Mouse (Mus musculus) forebrain, embryonic 11.5 days (tissue): ENCODE measurements around the gene Sympk. TPM values are rescaled to one million over a fixed set of nuclear protein-coding genes. Genes with fewer than 3 reads are reported as not detected.

Experiments
- ATAC-seq: fragments of 200-750 bp; cut with Nextera tagmentation; replicated peaks from 2 replicates; pipeline ENCODE4 v1.8.0; 2017; ENCODE audit warnings: moderate TSS enrichment; ENCODE audit not compliant: low FRiP score
- DNase-seq: peaks from one replicate; pipeline ENCODE4 v3.0.0-alpha.2; 2017; ENCODE audit warnings: low spot score
- H3K27ac ChIP-seq: fragments of 300-500 bp; sonication (generic); 2 replicates; pipeline ENCODE4 v1.5.1; 2014; ENCODE audit warnings: low read depth, low read length
- H3K27me3 ChIP-seq: fragments of 300-500 bp; sonication (generic); 2 replicates; pipeline ENCODE4 v1.6.1; 2014; ENCODE audit warnings: mild to moderate bottlenecking, low read length, mixed read lengths; ENCODE audit not compliant: control insufficient read depth, insufficient read depth
- H3K36me3 ChIP-seq: fragments of 300-500 bp; sonication (generic); 2 replicates; pipeline ENCODE4 v1.6.1; 2014; ENCODE audit warnings: mild to moderate bottlenecking, low read length, moderate library complexity, mixed read lengths; ENCODE audit not compliant: control insufficient read depth, insufficient read depth
- H3K4me1 ChIP-seq: fragments of 300-500 bp; sonication (generic); replicated peaks from 2 replicates; pipeline ENCODE4 v1.6.1; 2014; ENCODE audit warnings: low read length, mixed read lengths; ENCODE audit not compliant: control insufficient read depth, insufficient read depth
- H3K4me2 ChIP-seq: fragments of 300-500 bp; sonication (generic); 2 replicates; pipeline ENCODE4 v1.6.1; 2014; ENCODE audit warnings: low read depth, mild to moderate bottlenecking, low read length, moderate library complexity, mixed read lengths; ENCODE audit not compliant: severe bottlenecking
- H3K4me3 ChIP-seq: fragments of 300-500 bp; sonication (generic); 2 replicates; pipeline ENCODE4 v1.5.1; 2014; ENCODE audit warnings: low read depth, low read length
- H3K9ac ChIP-seq: fragments of 300-500 bp; sonication (generic); 2 replicates; pipeline ENCODE4 v1.6.1; 2014; ENCODE audit warnings: low read length
- H3K9me3 ChIP-seq: fragments of 300-500 bp; sonication (generic); 2 replicates; pipeline ENCODE4 v1.6.1; 2016; ENCODE audit warnings: low read length, mixed read lengths; ENCODE audit not compliant: control insufficient read depth
- WGBS: fragments of 180-500 bp; shearing (Covaris S2); extraction: QIAGEN DNeasy Blood & Tissue Kit; methylation state at CpG from one replicate; pipeline ENCODE4 v1.1.7; 2014; 5-methylcytosine and 5-hydroxymethylcytosine counted together
- polyA plus RNA-seq: library from polyadenylated mRNA; unstranded; fragments of >200 nt; fragmentation: Nextera tagmentation; extraction: Ambion mirVana; gene quantifications from 2 replicates; pipeline ENCODE4 v1.2.1, GENCODE M21; 2014

Sympk gene
- polyA plus RNA-seq, 1 experiment from 2014 or later = 31.0 TPM

DNA sequence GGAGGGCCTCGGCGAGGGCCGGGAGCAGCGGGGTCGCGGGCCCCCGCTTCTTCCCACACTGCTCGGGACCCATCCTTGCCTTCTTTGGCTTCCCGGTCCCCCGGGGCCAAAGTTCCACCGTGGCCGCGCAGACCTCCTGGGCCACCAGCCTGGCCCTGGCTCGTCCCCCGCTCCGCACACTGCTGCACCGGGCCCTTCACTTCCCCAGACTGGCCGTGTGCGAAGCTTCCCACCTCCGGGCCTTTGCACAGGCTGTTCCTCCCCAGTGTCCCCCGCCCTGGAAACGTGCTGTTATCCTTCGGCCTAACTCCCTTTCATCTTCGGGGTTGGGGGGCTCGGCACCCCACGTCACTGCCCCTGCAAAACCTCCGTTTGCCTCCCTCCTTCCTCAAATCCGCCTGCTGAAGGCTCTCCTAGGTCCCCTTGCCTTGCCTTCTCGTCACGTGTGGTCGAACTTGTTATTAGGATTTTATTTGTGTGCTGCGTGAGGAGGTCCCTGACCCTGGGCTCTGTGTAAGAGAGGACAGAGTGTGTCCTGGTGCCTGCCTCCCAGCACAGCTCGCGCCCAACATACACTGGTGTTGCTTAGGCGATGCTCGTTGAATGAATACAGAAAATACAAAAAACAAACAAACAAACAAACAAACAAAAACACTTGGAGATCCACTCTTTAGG is 541 bp downstream of the Sympk start:
- 3% methylated on average over 28 of the region's 36 CpGs for WGBS
- Histone ChIP-seq H3K36me3 (peaks cover 1% of the 10 kb centered on the region; the same call in 1 of the 2 replicates), H3K9me3 (no peaks in the 10 kb centered on the region), H3K9ac (peak overlapping the region; percentile 92), H3K4me2 (peak overlapping the region; percentile 62), H3K27ac (no peak overlapping the region), H3K4me1 (0 out of 2 replicates have a peak, but pooled peaks cover 2% of the 10 kb centered on the region), H3K27me3 (peaks cover 22% of the 10 kb centered on the region), H3K4me3 (peak overlapping the region; percentile 86)
- peak; percentile 74 for ATAC-seq
- DNase-seq = peak; percentile 70

DNA sequence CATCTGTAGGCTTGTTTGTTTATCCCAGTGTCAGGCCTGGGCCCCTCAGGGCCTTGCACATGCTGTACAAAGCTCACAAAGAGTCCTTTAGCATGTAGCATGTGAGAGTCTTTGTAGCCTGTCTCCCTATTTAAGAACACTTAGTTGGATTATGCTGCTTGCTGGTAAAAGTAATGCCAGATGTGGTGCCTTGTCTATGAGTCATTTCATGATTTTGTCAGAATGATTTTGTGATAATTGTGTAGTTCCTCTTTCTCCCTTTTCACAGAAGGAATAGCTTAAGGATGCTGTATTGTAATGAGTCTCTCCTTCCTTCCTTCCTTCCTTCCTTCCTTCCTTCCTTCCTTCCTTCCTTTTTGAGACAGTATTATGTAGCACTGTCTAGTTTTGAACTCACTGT is 3.9 kb downstream of the Sympk start:
- ATAC-seq = no peak
- Histone ChIP-seq H3K9ac (no peak overlapping the region), H3K4me3 (no peak overlapping the region), H3K27ac (no peak overlapping the region), H3K4me2 (no peak overlapping the region), H3K27me3 (peaks cover 7% of the 10 kb centered on the region), H3K4me1 (0 out of 2 replicates have a peak, but pooled peaks cover 2% of the 10 kb centered on the region), H3K36me3 (peaks cover 14% of the 10 kb centered on the region; the same call in 1 of the 2 replicates), H3K9me3 (no peaks in the 10 kb centered on the region)
- no peak for DNase-seq

DNA sequence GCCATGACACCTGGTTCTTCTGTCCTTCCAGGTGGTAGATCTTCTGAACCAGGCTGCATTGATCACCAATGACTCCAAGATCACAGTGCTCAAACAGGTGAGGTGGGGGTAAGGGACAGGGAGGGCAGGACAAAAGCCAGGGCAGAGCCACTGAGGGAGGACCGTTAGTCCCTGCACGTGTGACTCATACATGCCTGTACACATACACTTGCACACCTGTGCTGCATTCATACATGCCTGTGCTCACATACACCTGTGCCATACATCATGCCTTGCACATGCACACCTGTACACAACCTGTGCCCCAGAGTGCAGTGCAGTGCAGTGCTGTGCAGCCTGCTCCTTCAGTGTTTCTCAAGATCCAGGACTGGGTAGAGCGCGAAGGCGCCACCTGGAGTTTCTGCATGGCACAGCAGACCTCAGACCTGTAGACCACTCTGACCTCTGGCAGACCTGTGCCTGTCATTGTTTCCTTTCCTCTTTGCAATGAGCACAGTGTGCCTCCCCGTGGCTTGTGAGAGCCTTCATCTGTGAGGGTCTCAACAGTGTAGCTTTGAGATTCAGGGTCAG is 5.0 kb downstream of the Sympk start:
- no peak overlapping the region for H3K4me3 ChIP-seq
- peak; percentile 80 for DNase-seq

DNA sequence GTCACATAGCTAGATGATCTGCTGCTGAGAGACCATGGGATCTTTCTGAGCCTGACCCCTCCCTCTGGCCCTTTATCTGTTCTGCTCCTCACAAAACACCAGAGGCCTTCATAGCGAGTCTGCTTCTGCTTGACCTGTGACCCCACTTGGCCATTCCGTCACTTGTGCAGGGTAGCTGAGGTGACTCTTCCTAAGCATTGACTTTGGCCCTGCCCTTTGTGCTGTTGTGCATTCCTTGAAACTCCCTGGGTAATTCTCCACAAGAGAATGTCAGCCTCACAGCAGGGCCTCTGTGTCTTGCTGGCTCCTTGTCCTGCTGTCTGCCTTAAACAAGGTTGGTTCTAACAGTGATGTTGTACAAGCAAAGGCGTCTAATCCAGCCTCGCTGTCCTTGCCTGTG is 7.5 kb downstream of the Sympk start:
- H3K4me3 ChIP-seq = no peak overlapping the region
- no peaks in the 10 kb centered on the region for H3K4me1 ChIP-seq
- H3K36me3 ChIP-seq = peaks cover 17% of the 10 kb centered on the region; the same call in 1 of the 2 replicates
- H3K4me2 ChIP-seq = no peak overlapping the region
- H3K9ac ChIP-seq = no peak overlapping the region
- 71% methylated on average over 4 of the region's 4 CpGs for WGBS
- DNase-seq (no peak), ATAC-seq (no peak)
- no peak overlapping the region for H3K27ac ChIP-seq
- no peaks in the 10 kb centered on the region for H3K9me3 ChIP-seq
- no peaks in the 10 kb centered on the region for H3K27me3 ChIP-seq

More for the DNA sequence above, 5.0 kb downstream of the Sympk start:
- no peak overlapping the region for H3K27ac ChIP-seq
- H3K4me1 ChIP-seq = 0 out of 2 replicates have a peak, but pooled peaks cover 2% of the 10 kb centered on the region
- H3K4me2 ChIP-seq = no peak overlapping the region
- H3K9ac ChIP-seq = no peak overlapping the region
- H3K36me3 ChIP-seq = peaks cover 17% of the 10 kb centered on the region; the same call in 1 of the 2 replicates
- no peaks in the 10 kb centered on the region for H3K27me3 ChIP-seq
- ATAC-seq = peak; percentile 49
- H3K9me3 ChIP-seq = no peaks in the 10 kb centered on the region
- 59% methylated on average over 6 of the region's 6 CpGs for WGBS

DNA sequence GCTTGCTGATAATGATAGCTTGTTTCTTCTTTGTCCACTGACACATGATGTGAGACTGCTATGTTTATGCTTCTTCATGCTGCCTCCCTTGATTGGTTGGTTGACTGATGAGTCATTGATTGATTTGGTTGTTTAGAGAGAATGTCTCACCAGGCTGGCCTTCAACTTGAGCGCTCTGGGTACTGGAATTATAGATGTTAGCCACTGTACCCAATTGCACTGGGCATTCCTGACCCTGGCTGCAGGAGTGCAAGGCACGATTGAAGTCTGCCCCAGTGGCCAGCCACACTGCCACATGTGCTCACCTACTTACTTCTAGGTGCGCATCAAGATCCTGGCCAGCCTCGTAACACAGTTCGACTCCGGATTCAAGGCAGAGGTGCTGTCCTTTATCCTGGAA is 20.4 kb downstream of the Sympk start:
- ATAC-seq (no peak), DNase-seq (no peak)
- whole genome bisulfite sequencing = 97% methylated on average over 6 of the region's 6 CpGs
- no peaks in the 10 kb centered on the region for H3K27me3 ChIP-seq
- H3K36me3 ChIP-seq = peaks cover 43% of the 10 kb centered on the region
- no peak overlapping the region for H3K9ac ChIP-seq
- H3K4me3 ChIP-seq = no peak overlapping the region
- H3K4me1 ChIP-seq = no peaks in the 10 kb centered on the region
- no peaks in the 10 kb centered on the region for H3K9me3 ChIP-seq
- H3K27ac ChIP-seq = no peak overlapping the region
- H3K4me2 ChIP-seq = no peak overlapping the region

DNA sequence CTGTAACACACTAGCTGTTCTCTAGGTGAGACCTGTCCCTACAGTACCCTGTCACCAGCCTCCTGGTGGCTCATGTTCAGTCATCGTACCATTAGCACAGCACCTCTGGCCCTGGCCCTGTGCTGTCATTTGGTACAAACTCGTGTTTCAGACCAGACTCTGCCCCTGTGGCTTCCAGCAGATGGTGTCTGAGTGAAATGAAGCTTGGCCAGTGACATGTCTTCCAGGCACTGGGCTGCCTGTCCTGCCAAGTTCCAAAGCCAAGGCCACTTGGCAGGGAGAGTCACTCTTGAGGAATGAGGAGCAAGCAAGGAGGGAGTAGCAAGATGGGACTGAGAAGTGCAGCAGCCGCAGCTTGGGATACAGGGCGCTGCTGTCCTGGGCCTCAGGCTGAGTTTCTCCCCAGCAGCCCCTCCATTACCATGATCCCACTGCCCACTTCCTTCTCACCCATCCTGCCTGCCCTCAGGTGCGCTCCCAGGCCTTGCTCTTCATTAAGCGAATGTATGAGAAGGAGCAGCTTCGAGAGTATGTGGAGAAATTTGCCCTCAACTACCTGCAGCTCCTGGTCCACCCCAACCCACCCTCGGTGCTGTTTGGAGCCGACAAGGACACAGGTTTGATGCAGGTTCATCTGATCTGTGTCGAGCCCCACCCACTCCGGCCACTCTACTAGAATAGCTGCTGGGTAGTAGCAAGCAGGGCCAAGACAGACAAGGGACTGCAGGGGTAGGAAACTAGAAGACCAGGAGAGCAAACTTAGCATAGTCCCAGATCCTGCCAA is 22.3 kb downstream of the Sympk start:
- H3K4me2 ChIP-seq = no peak overlapping the region
- no peak overlapping the region for H3K27ac ChIP-seq
- 91% methylated on average over 9 of the region's 11 CpGs for WGBS
- peaks cover 40% of the 10 kb centered on the region for H3K36me3 ChIP-seq
- H3K27me3 ChIP-seq = no peaks in the 10 kb centered on the region
- H3K9me3 ChIP-seq = no peaks in the 10 kb centered on the region
- ATAC-seq (no peak), DNase-seq (no peak)
- no peaks in the 10 kb centered on the region for H3K4me1 ChIP-seq
- H3K9ac ChIP-seq = no peak overlapping the region
- H3K4me3 ChIP-seq = no peak overlapping the region

DNA sequence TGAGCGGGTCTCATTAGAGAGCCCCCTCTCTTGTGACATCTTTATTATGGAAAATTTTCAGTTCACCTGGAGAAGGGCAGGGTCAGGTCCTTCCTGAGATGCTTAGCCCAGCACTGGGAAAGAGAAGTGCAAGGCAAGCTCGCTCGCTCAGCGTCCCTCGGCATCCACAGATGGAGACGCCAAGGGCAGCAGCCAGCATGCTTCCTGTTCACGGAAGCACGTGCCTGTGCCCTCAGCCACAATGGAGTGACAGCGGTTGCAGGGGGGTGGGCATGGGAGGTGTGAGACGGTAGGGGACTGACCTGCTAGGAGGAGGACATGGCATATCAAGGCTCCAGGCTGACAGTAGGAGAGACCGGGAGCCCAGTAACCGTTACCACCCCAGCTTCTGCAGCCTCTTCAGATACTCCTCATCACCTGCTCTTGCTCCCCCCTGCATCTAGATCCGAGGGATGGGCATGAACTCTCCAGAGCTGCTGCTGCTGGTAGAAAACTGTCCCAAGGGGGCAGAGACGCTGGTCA is 23.9 kb downstream of the Sympk start:
- no peak overlapping the region for H3K9ac ChIP-seq
- H3K4me1 ChIP-seq = no peaks in the 10 kb centered on the region
- H3K27ac ChIP-seq = no peak overlapping the region
- 92% methylated on average over 14 of the region's 14 CpGs for WGBS
- no peak overlapping the region for H3K4me3 ChIP-seq
- DNase-seq = no peak
- no peak overlapping the region for H3K4me2 ChIP-seq
- peaks cover 36% of the 10 kb centered on the region for H3K36me3 ChIP-seq
- no peaks in the 10 kb centered on the region for H3K27me3 ChIP-seq
- H3K9me3 ChIP-seq = no peaks in the 10 kb centered on the region
- no peak for ATAC-seq

DNA sequence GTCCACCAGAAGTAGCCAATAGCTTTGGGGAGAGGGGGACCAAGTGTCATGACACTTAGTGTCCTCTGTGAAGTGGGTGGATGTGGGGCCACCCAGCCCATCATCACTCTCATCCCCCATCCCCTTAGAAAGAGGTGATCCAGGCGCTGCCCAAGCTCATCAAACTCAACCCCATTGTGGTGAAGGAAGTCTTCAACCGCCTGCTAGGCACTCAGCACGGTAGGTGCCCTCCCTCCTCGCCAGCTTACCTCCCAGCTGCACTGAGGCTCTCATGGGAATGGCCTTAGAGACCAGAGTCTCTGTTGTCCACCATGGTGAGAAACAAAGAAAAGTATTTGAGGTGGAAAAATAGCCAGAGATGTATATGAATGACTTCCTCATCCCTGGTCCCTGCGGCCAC is 25.1 kb downstream of the Sympk start:
- 88% methylated on average over 5 of the region's 5 CpGs for WGBS
- Histone ChIP-seq H3K9ac (no peak overlapping the region), H3K4me2 (no peak overlapping the region), H3K27me3 (no peaks in the 10 kb centered on the region), H3K4me3 (no peak overlapping the region), H3K36me3 (peaks cover 34% of the 10 kb centered on the region), H3K9me3 (no peaks in the 10 kb centered on the region), H3K4me1 (no peaks in the 10 kb centered on the region), H3K27ac (no peak overlapping the region)
- ATAC-seq (no peak), DNase-seq (no peak)
